ENCODE assay signal across 8 mouse cellular contexts in the genomic region with DNA sequence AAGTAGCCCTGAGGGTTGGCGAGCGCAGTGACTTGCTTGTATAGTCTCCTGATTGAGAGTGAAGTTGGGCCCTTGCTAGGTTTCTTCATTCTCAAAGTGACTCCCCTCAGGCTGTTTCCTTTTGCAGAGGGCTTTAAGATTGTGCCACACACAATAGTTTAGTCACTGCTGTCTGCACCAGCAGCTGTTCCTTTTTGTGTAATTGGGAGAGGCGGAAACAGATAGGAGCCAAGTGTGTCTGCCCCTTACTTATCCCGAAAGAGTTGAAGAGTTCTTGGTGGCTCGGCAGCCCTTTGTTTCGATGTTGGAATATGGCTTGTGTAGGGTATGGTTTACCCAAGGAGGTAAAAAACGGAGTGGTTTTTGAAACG. TPM values are rescaled to one million over a fixed set of nuclear protein-coding genes. Genes with fewer than 3 reads are reported as not detected.
DNase-seq lines count a peak whose midpoint lies in the region; ATAC-seq and TF ChIP-seq lines count a peak whose summit lies in the region.

No protein-coding gene starts in this region.

- H3K36me3 ChIP-seq in heart, adult 2 months (ENCODE audit: control insufficient read depth, insufficient read depth, low read length) = peaks cover 9% of the 10 kb centered on the region
- no peaks in the 10 kb centered on the region for H3K36me3 ChIP-seq in kidney, embryonic 15.5 days
- H3K36me3 ChIP-seq in megakaryocyte, embryonic 14.5 days (replicated peaks; ENCODE audit: low read length) = peaks cover 13% of the 10 kb centered on the region

- peak overlapping the region; percentile 83 for H3K9ac ChIP-seq in heart, adult 2 months (ENCODE audit: low read depth, low read length)
- peak overlapping the region; percentile 91 for H3K9ac ChIP-seq in kidney, embryonic 15.5 days

- H3K27me3 ChIP-seq in heart, adult 2 months (ENCODE audit: control insufficient read depth, insufficient read depth, low read length) = no peaks in the 10 kb centered on the region
- H3K27me3 ChIP-seq in kidney, embryonic 15.5 days = no peaks in the 10 kb centered on the region
- no peaks in the 10 kb centered on the region for H3K27me3 ChIP-seq in megakaryocyte, embryonic 14.5 days (replicated peaks)

- H3K9me3 ChIP-seq in kidney, embryonic 15.5 days (replicated peaks) = no peaks in the 10 kb centered on the region
- no peaks in the 10 kb centered on the region for H3K9me3 ChIP-seq in megakaryocyte, embryonic 14.5 days

- TF ChIP-seq POLR2A in heart, adult 2 months (IDR thresholded peaks at IDR 0.05; ENCODE audit: insufficient read depth, low read depth, low read length) = no peak

- H3K4me1 ChIP-seq in brown adipose tissue, adult 24 weeks (ENCODE audit: control insufficient read depth, insufficient read depth, insufficient read length, low read length) = peaks cover 11% of the 10 kb centered on the region
- peaks cover 8% of the 10 kb centered on the region for H3K4me1 ChIP-seq in heart, adult 2 months (ENCODE audit: control insufficient read depth, insufficient read depth, low read length)
- peaks cover 49% of the 10 kb centered on the region for H3K4me1 ChIP-seq in kidney, embryonic 15.5 days
- H3K4me1 ChIP-seq in megakaryocyte, embryonic 14.5 days = peaks cover 74% of the 10 kb centered on the region

- H3K4me3 ChIP-seq in brown adipose tissue, adult 24 weeks (ENCODE audit: insufficient read depth, low read depth, low read length) = peak overlapping the region; percentile 97
- H3K4me3 ChIP-seq in heart, adult 2 months = peak overlapping the region; percentile 67
- peak overlapping the region; percentile 97 for H3K4me3 ChIP-seq in kidney, embryonic 15.5 days (replicated peaks)
- peak overlapping the region; percentile 96 for H3K4me3 ChIP-seq in megakaryocyte, embryonic 14.5 days (replicated peaks)

- intact Hi-C loops in heart, adult 2 months (cut with DNase I) = loop anchor here (5.0 kb wide), 2 partner anchors 140 to 470 kb away; partner anchors contain the start of genes Glb1 and Tmppe
- intact Hi-C loops in gastrocnemius, postnatal 14 days (cut with DNase I; ENCODE audit: low total_unique reads) = no loop called here

- DNase-seq in kidney, adult 18-20 months = peak; percentile 42
- DNase-seq in kidney, postnatal 4 days = no peak
- DNase-seq in heart, adult 2 months = peak; percentile 21 to 25
- DNase-seq in right cerebral cortex, postnatal 10 days (ENCODE audit: low spot score in 2 of 2) = no peak
- DNase-seq in gastrocnemius, postnatal 14 days = no peak

- H3K4me2 ChIP-seq in kidney, embryonic 15.5 days = peak overlapping the region; percentile 74

- H3K79me2 ChIP-seq in heart, adult 2 months (replicated peaks; ENCODE audit: control insufficient read depth, insufficient read depth, low read length) = peaks cover 3% of the 10 kb centered on the region; the same call in 1 of the 2 replicates

- peak overlapping the region; percentile 73 for H3K27ac ChIP-seq in brown adipose tissue, adult 24 weeks (replicated peaks; ENCODE audit: low read depth, low read length)
- peak overlapping the region; percentile 82 for H3K27ac ChIP-seq in heart, adult 2 months
- peak overlapping the region; percentile 93 for H3K27ac ChIP-seq in kidney, embryonic 15.5 days

- no peak for TF ChIP-seq CTCF in heart, adult 2 months (IDR thresholded peaks at IDR 0.05)

- 2% methylated on average over 8 of the region's 8 CpGs for WGBS in heart, adult 2 months
- WGBS in kidney, embryonic 15.5 days = under 1% methylated on average over 8 of the region's 8 CpGs

- no peak for ATAC-seq in kidney, embryonic 15.5 days (replicated peaks; ENCODE audit: low FRiP score)

- TF ChIP-seq EP300 in heart, adult 2 months (IDR thresholded peaks at IDR 0.05; ENCODE audit: insufficient read depth, low read depth, low read length) = no peak

RNA-seq across cellular contexts. Expression of gene Ubp1, which starts 1.4 kb away (rescaled TPM):
- polyA plus RNA-seq in brown adipose tissue, adult 24 weeks (2012; ENCODE audit: insufficient read depth, insufficient read length, missing spikeins) = 23.6 and 27.8 TPM in 2 replicates
- total RNA-seq in heart, adult 2 months (2021) = 10 to 100 TPM; 25.7 to 26.0 TPM
- 33.9 and 46.6 TPM in 2 replicates for polyA plus RNA-seq in heart, adult 2 months (2012; rRNA removed)
- polyA plus RNA-seq in kidney, embryonic 15.5 days (2015; fragmentation: Nextera tagmentation; extraction: Ambion mirVana) = 35.1 and 37.2 TPM in 2 replicates
- polyA plus RNA-seq in megakaryocyte, embryonic 14.5 days (2012; ENCODE audit: insufficient read depth, low replicate concordance) = 10.6 and 19.9 TPM in 2 replicates
- total RNA-seq in gastrocnemius, postnatal 14 days (2021) = 10 to 100 TPM; 16.0 to 16.2 TPM

Comparison
In these comparisons a context has a peak if more than half of its experiments do, and no peak if none do; other contexts are left out.
1. DNase-seq: peak in kidney, adult 18-20 months (single experiment) and heart, adult 2 months (2 of 2); none in kidney, postnatal 4 days (0 of 2), right cerebral cortex, postnatal 10 days (0 of 2) and gastrocnemius, postnatal 14 days (single experiment).
2. Peak in every context shown above with its lines, with median percentiles within 50 percentile points of each other: H3K27ac ChIP-seq and H3K4me3 ChIP-seq.